Mouse (Mus musculus): ENCODE results near the gene Pds5a. TPM values are rescaled to one million over a fixed set of nuclear protein-coding genes. Genes with fewer than 3 reads are reported as not detected.
A peak's percentile ranks its signal among the peaks of the same experiment; 100 is the strongest.

The Pds5a gene
- polyA plus RNA-seq, 1 experiment from 2014 or later: 114 TPM

DNA sequence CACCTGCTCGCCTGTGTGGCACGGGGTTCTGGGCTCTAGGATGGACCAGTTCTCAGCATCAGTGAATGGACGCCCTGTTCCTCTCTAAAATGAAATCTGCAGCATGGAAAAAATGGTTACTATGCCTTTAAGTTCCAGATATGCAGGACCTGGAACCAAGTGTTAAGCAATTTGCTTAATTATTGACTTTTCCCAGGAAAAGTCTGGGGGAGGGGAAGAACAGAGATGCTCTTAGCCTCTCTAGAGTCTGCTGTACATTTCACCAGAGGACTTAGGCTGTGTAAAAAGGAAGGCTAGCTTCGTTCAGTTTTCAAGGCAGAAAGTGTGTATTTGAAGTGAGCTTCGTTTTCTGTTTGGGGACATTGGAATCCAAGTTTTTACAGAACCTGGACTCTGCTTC is 88.3 kb downstream of the Pds5a start:
- Histone ChIP-seq H3K27me3 (no peaks in the 10 kb centered on the region), H3K9me3 (no peaks in the 10 kb centered on the region), H3K4me1 (no peaks in the 10 kb centered on the region), H3K4me2 (replicated peaks) (no peak overlapping the region), H3K27ac (replicated peaks) (no peak overlapping the region), H3K9ac (replicated peaks) (no peak overlapping the region), H3K4me3 (no peak overlapping the region), H3K36me3 (peaks cover 27% of the 10 kb centered on the region)
- WGBS: 85% methylated on average over 5 of the region's 5 CpGs
- ATAC-seq (ENCODE audit: low FRiP score, low read depth): no peak

DNA sequence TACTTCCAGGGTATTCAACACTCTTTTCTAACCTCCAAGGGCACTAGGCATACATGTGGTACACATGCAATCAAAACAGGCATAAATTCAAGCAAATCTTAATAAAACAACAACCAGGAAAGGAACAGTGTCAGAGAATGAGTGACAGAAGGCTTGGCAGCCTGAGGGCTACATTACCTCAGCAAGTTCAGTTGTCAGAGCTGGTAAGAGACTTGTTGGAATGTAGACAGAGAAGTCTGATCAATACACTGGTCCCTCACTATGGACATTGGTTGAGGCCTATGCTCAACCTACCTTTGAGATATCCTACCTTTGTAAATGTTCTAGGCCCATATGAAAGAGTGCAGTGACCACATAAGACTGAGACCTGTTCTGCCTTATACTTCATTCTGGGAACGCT is 91.3 kb downstream of the Pds5a start:
- Histone ChIP-seq H3K4me3 (no peak overlapping the region), H3K4me2 (replicated peaks) (no peak overlapping the region), H3K27me3 (no peaks in the 10 kb centered on the region), H3K9ac (replicated peaks) (no peak overlapping the region), H3K27ac (replicated peaks) (no peak overlapping the region), H3K4me1 (no peaks in the 10 kb centered on the region), H3K9me3 (no peaks in the 10 kb centered on the region), H3K36me3 (peaks cover 16% of the 10 kb centered on the region; the same call in 1 of the 2 replicates)
- 89% methylated on average over 1 of the region's 1 CpGs for WGBS
- no peak for ATAC-seq (ENCODE audit: low FRiP score, low read depth)

GRCm38 (mm10) chr5:65599681-65600080 is 98.4 kb downstream of the Pds5a start:
- peaks cover 17% of the 10 kb centered on the region for H3K36me3 ChIP-seq
- no peak for ATAC-seq (ENCODE audit: low FRiP score, low read depth)

GRCm38 (mm10) chr5:65592421-65592820 is 105.7 kb downstream of the Pds5a start:
- 89% methylated on average over 2 of the region's 2 CpGs for WGBS
- Histone ChIP-seq H3K4me3 (no peak overlapping the region), H3K36me3 (peaks cover 26% of the 10 kb centered on the region; the same call in 1 of the 2 replicates), H3K27me3 (no peaks in the 10 kb centered on the region), H3K4me2 (replicated peaks) (no peak overlapping the region), H3K4me1 (no peaks in the 10 kb centered on the region), H3K9ac (replicated peaks) (no peak overlapping the region), H3K27ac (replicated peaks) (no peak overlapping the region), H3K9me3 (no peaks in the 10 kb centered on the region)
- no peak for ATAC-seq (ENCODE audit: low FRiP score, low read depth)

More at GRCm38 (mm10) chr5:65599681-65600080, 98.4 kb downstream of the Pds5a start:
- no peaks in the 10 kb centered on the region for H3K9me3 ChIP-seq
- WGBS: 93% methylated on average over 7 of the region's 7 CpGs
- no peak overlapping the region for H3K4me3 ChIP-seq
- no peaks in the 10 kb centered on the region for H3K27me3 ChIP-seq
- H3K9ac ChIP-seq (replicated peaks): no peak overlapping the region
- H3K27ac ChIP-seq (replicated peaks): no peak overlapping the region
- H3K4me1 ChIP-seq: no peaks in the 10 kb centered on the region
- H3K4me2 ChIP-seq (replicated peaks): no peak overlapping the region

DNA sequence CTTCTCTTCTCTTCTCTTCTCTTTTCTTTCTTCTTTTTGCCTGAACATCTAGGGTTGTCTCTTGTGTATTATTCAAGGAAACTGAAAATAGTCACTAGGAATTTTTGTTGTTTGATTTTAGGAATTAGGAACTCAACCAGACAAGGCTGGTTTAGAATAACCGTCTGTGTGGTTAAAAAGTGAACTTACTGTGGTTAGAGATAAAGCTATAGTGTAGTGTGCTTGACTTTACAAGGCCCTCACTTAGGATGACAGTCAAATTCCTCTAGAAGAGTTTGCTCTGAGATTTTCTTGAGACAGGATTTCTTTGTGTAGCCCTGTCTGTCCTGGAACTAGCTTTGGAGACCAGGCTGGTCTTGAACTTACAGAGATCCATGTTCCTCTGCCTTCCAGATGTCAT is 107.9 kb downstream of the Pds5a start:
- H3K27me3 ChIP-seq: no peaks in the 10 kb centered on the region
- H3K9me3 ChIP-seq: no peaks in the 10 kb centered on the region
- ATAC-seq (ENCODE audit: low FRiP score, low read depth): no peak
- 88% methylated on average over 1 of the region's 1 CpGs for WGBS
- H3K27ac ChIP-seq (replicated peaks): no peak overlapping the region
- H3K36me3 ChIP-seq: peaks cover 31% of the 10 kb centered on the region
- no peak overlapping the region for H3K4me2 ChIP-seq (replicated peaks)
- no peaks in the 10 kb centered on the region for H3K4me1 ChIP-seq
- H3K9ac ChIP-seq (replicated peaks): no peak overlapping the region
- H3K4me3 ChIP-seq: no peak overlapping the region

GRCm38 (mm10) chr5:65586291-65586690 is 111.8 kb downstream of the Pds5a start:
- H3K9me3 ChIP-seq: no peaks in the 10 kb centered on the region
- no peaks in the 10 kb centered on the region for H3K4me1 ChIP-seq
- no peak for ATAC-seq (ENCODE audit: low FRiP score, low read depth)
- peaks cover 20% of the 10 kb centered on the region for H3K36me3 ChIP-seq
- H3K9ac ChIP-seq (replicated peaks): no peak overlapping the region
- 92% methylated on average over 5 of the region's 5 CpGs for WGBS
- H3K4me3 ChIP-seq: no peak overlapping the region
- no peak overlapping the region for H3K4me2 ChIP-seq (replicated peaks)
- no peaks in the 10 kb centered on the region for H3K27me3 ChIP-seq
- H3K27ac ChIP-seq (replicated peaks): no peak overlapping the region

DNA sequence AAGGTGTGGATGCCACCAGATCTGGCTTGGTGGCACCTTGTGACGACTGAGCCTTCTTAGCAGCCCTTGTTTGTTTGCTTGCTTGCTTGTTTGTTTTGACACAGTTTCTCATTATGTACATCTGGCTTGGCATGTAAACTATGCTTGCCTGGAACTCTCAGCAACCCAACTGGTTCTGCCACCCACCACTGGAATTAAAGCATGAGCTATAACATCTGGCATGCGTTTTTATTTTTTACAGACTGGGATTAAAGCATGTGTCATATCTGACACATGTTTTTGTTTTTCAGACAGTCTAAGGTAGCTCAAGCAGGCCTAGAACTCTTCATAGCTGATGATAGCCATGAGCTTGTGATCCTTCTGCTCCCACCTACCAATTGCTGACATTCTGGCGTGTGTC is 119.5 kb downstream of the Pds5a start:
- WGBS: 88% methylated on average over 3 of the region's 3 CpGs
- no peak for ATAC-seq (ENCODE audit: low FRiP score, low read depth)
- no peaks in the 10 kb centered on the region for H3K27me3 ChIP-seq
- H3K9ac ChIP-seq (replicated peaks): no peak overlapping the region
- H3K4me2 ChIP-seq (replicated peaks): no peak overlapping the region
- H3K36me3 ChIP-seq: peaks cover 8% of the 10 kb centered on the region; the same call in 1 of the 2 replicates
- no peak overlapping the region for H3K4me3 ChIP-seq
- no peaks in the 10 kb centered on the region for H3K4me1 ChIP-seq
- no peaks in the 10 kb centered on the region for H3K9me3 ChIP-seq
- no peak overlapping the region for H3K27ac ChIP-seq (replicated peaks)

- H3K4me1 ChIP-seq: no peaks in the 10 kb centered on the region
- ATAC-seq (ENCODE audit: low FRiP score, low read depth): no peak
- H3K4me2 ChIP-seq (replicated peaks): no peak overlapping the region
- peaks cover 9% of the 10 kb centered on the region; the same call in 1 of the 2 replicates for H3K36me3 ChIP-seq
- H3K27me3 ChIP-seq: no peaks in the 10 kb centered on the region
- no peak overlapping the region for H3K27ac ChIP-seq (replicated peaks)
- no peak overlapping the region for H3K9ac ChIP-seq (replicated peaks)
- H3K9me3 ChIP-seq: no peaks in the 10 kb centered on the region
- no peak overlapping the region for H3K4me3 ChIP-seq
- 81% methylated on average over 2 of the region's 2 CpGs for WGBS
These were observed 122.2 kb downstream of the Pds5a start for GRCm38 (mm10) chr5:65575896-65576295.

GRCm38 (mm10) chr5:65574876-65575275 is 123.2 kb downstream of the Pds5a start:
- peaks cover 10% of the 10 kb centered on the region; the same call in 1 of the 2 replicates for H3K36me3 ChIP-seq
- 95% methylated on average over 2 of the region's 2 CpGs for WGBS
- H3K9ac ChIP-seq (replicated peaks): no peak overlapping the region
- H3K27me3 ChIP-seq: no peaks in the 10 kb centered on the region
- no peak overlapping the region for H3K4me2 ChIP-seq (replicated peaks)
- no peak overlapping the region for H3K27ac ChIP-seq (replicated peaks)
- ATAC-seq (ENCODE audit: low FRiP score, low read depth): no peak
- H3K9me3 ChIP-seq: no peaks in the 10 kb centered on the region
- H3K4me1 ChIP-seq: no peaks in the 10 kb centered on the region
- no peak overlapping the region for H3K4me3 ChIP-seq

DNA sequence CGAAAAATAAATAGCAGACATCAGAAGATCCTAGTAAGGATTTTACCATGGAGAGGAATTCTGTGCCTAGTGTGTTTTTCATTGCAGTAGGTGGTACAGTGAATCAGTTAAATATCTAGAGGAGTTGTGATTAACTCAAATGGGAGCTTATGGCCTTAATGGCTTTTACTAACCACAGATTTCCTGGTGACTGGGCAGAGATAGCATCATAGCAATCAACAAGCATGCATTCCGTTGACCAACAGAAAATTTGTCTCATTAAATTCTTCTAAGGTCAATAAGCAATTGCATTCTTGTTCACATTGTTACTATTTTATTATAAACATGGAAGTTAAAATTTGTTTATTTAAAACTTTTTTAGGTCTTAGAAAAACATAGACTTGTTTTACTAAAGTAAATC is 132.6 kb downstream of the Pds5a start:
- Histone ChIP-seq H3K4me1 (peaks cover 8% of the 10 kb centered on the region), H3K36me3 (peaks cover 10% of the 10 kb centered on the region; the same call in 1 of the 2 replicates), H3K4me2 (replicated peaks) (no peak overlapping the region), H3K4me3 (no peak overlapping the region), H3K9ac (replicated peaks) (no peak overlapping the region), H3K27ac (replicated peaks) (no peak overlapping the region), H3K9me3 (no peaks in the 10 kb centered on the region), H3K27me3 (no peaks in the 10 kb centered on the region)
- ATAC-seq (ENCODE audit: low FRiP score, low read depth): no peak
- 88% methylated on average over 2 of the region's 2 CpGs for WGBS

DNA sequence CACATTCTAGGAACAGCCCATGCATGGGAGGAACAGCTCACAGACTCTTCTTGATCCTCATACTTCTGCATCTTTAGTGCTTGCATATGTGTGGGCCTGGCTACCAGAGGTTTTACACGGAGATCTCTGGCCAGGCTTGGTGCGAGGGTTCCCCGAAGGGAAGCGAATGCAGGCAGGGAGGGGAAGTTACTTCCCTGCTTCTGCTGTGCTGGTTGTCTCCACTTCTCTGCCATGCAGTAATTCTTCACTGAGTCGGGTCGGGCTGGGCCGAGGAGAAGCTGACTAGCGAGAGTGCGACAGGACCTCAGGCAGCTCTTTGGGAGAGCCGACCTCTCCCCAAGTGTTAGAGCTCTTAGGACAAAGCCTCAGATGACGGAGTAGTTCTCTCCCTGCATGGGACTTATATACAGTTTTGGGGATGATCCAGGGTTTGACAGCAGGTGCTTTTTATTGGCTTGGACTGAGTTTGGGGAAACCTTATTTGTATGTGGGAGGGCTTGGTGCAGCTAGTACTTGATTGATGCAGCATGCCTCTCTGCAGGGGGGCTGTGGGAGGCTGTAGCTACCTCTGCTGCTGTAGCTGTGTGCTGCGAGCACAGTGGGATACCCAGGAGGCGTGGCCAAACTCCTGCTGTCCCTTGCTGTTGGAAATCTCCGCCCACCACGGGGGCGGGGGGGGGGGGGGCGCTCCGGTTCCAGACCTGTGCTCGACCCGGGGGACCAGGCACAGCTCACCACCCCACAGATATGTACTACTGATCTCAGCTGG is 136.8 kb downstream of the Pds5a start:
- no peak overlapping the region for H3K9ac ChIP-seq (replicated peaks)
- no peak for ATAC-seq (ENCODE audit: low FRiP score, low read depth)
- H3K27me3 ChIP-seq: no peaks in the 10 kb centered on the region
- H3K27ac ChIP-seq (replicated peaks): 0 out of 2 replicates have a peak overlapping the region, but pooled peaks have one; percentile 25
- no peaks in the 10 kb centered on the region for H3K36me3 ChIP-seq
- 28% methylated on average over 19 of the region's 20 CpGs for WGBS
- no peak overlapping the region for H3K4me2 ChIP-seq (replicated peaks)
- no peaks in the 10 kb centered on the region for H3K9me3 ChIP-seq
- no peak overlapping the region for H3K4me3 ChIP-seq
- H3K4me1 ChIP-seq: peaks cover 8% of the 10 kb centered on the region

DNA sequence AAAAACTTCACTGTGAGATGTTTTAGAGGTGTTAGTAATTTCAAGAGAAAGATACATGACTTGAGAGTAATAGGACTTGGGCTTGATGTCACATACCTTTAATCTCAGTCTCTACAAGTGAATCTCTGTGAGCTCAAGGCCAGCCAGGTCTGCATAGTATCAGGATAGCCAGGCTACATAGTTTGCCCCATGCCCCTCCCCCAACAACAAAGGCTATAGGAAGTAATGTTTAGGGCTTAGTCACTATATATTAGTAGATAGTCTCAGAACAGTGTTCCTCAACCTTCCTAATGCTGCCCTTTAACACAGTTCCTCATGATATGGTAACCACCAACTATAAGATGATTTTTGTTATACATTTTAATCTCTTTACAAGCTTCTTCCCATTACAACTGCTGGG is 141.0 kb downstream of the Pds5a start:
- ATAC-seq (ENCODE audit: low FRiP score, low read depth): no peak
- no peak overlapping the region for H3K27ac ChIP-seq (replicated peaks)
- no peaks in the 10 kb centered on the region for H3K27me3 ChIP-seq
- no peaks in the 10 kb centered on the region for H3K9me3 ChIP-seq
- H3K4me2 ChIP-seq (replicated peaks): no peak overlapping the region
- no peak overlapping the region for H3K9ac ChIP-seq (replicated peaks)
- H3K4me3 ChIP-seq: no peak overlapping the region
- peaks cover 9% of the 10 kb centered on the region; the same call in 1 of the 2 replicates for H3K36me3 ChIP-seq
- H3K4me1 ChIP-seq: peaks cover 8% of the 10 kb centered on the region
